Mouse (Mus musculus) forebrain, embryonic 14.5 days (tissue): ENCODE measurements at regions not wholly inside any gene's neighbourhood (a gene's known extent, or its start where the extent isn't known, plus 50 kb on each side); places are given as distances from the start of the nearest gene placed in this dataset.
A peak's percentile ranks its signal among the peaks of the same experiment; 100 is the strongest.

Source experiments
- ATAC-seq: fragments of 200-750 bp; cut with Nextera tagmentation; 2 replicates; pipeline ENCODE4 v1.8.0; 2017; ENCODE audit warnings: mild to moderate bottlenecking, moderate library complexity
- DNase-seq: peaks from one replicate; pipeline ENCODE4 v3.0.0-alpha.2; 2015; ENCODE audit warnings: low spot score
- H3K27ac ChIP-seq: fragments of 300-500 bp; sonication (generic); 2 replicates; pipeline ENCODE4 v1.5.1; 2014; ENCODE audit warnings: low read depth, mild to moderate bottlenecking, control low read depth, low read length, moderate library complexity
- H3K27me3 ChIP-seq: fragments of 300-500 bp; sonication (generic); replicated peaks from 2 replicates; pipeline ENCODE4 v1.6.1; 2014; ENCODE audit warnings: low read length, control low read depth, mixed read lengths; ENCODE audit not compliant: control insufficient read depth, insufficient read depth
- H3K36me3 ChIP-seq: fragments of 300-500 bp; sonication (generic); 2 replicates; pipeline ENCODE4 v1.6.1; 2014; ENCODE audit warnings: low read length, control low read depth; ENCODE audit not compliant: control insufficient read depth, insufficient read depth
- H3K4me1 ChIP-seq: fragments of 300-500 bp; sonication (generic); 2 replicates; pipeline ENCODE4 v1.6.1; 2014; ENCODE audit warnings: antibody characterized with exemption, low read length, control low read depth; ENCODE audit not compliant: control insufficient read depth, insufficient read depth
- H3K4me2 ChIP-seq: fragments of 300-500 bp; sonication (generic); 2 replicates; pipeline ENCODE4 v1.6.1; 2014; ENCODE audit warnings: mild to moderate bottlenecking, control low read depth, low read length
- H3K4me3 ChIP-seq: fragments of 300-500 bp; sonication (generic); 2 replicates; pipeline ENCODE4 v1.5.1; 2014; ENCODE audit warnings: low read depth, low read length, control low read depth
- H3K9ac ChIP-seq: fragments of 300-500 bp; sonication (generic); 2 replicates; pipeline ENCODE4 v1.6.1; 2014; ENCODE audit warnings: mild to moderate bottlenecking, low read length, control low read depth, moderate library complexity
- H3K9me3 ChIP-seq: fragments of 300-500 bp; sonication (generic); replicated peaks from 2 replicates; pipeline ENCODE4 v1.6.1; 2016; ENCODE audit warnings: low read length, control low read depth, mixed read lengths; ENCODE audit not compliant: control insufficient read depth
- WGBS: fragments of 180-500 bp; shearing (Covaris S2); extraction: QIAGEN DNeasy Blood & Tissue Kit; methylation state at CpG from one replicate; pipeline ENCODE4 v1.1.7; 2014; 5-methylcytosine and 5-hydroxymethylcytosine counted together

GRCm38 (mm10) chr4:37647051-37647450 lies 695.5 kb upstream of the Lingo2 start:
- Histone ChIP-seq H3K27me3 (no peaks in the 10 kb centered on the region), H3K4me1 (no peaks in the 10 kb centered on the region), H3K9ac (no peak overlapping the region), H3K4me2 (no peak overlapping the region), H3K4me3 (no peak overlapping the region), H3K9me3 (no peaks in the 10 kb centered on the region), H3K36me3 (no peaks in the 10 kb centered on the region), H3K27ac (no peak overlapping the region)
- ATAC-seq (peak; percentile 23; the same call in 1 of the 2 replicates), DNase-seq (peak; percentile 72)
- WGBS, result 11% methylated on average over 1 of the region's 1 CpGs
